Mouse (Mus musculus) brain, adult 2 months (tissue): ENCODE results near the gene Krtap4-1.
"Not testable (repeated sequence)": the region's sequence is repeated elsewhere in the genome, so short reads cannot be mapped to it uniquely, and the experiment has no call there.

Experiments
- DNase-seq: peaks from one replicate; pipeline ENCODE4 v3.0.0; 2011; ENCODE audit warnings: low read depth, low spot score

Gene Krtap4-1

DNA sequence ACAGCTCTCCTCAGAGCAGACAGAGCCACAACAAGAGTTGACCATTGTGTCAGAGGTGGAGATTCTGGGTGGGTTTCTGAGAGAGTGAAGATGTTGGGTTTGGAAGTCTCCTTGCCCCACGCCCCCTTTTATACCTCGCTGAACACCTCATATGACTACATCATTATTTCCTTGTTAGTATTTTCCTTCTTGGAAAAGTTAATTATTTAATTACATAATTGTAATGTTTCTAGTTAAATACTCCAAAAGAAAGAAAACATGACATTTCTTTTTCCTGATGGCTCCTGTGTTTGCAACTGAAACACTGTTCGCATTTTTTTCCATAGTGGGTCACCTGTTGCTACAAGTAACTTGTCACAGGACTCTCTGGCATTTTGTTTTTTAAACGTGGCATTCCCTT is at the start of gene Krtap4-1:
Gene Krtap4-1, minus strand, starts transcription at position 101 of the 400 bp plus-strand sequence.
- no peak for DNase-seq

DNA sequence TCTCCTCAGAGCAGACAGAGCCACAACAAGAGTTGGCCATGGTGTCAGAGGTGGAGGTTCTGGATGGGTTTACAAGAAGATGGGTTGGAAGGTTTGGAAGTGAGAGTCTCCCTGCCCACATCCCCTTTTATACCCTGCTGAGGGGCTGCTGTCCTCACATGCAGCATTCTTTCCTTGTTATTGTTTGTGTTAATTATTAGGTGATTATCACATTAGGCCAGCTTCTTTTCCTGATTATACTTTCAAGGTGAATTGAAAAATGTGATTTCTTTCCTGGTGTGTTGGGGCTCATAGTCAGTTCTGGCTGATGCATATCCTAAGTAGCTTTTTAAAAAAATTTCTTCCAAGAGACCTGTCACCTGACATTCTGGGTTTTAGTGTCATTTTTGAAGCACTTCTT is 37.8 kb upstream of the Krtap4-1 start, which contains the start of gene Krtap4-6:
Gene Krtap4-6, minus strand, starts transcription at position 101 of the 400 bp plus-strand sequence.
- no peak for DNase-seq

DNA sequence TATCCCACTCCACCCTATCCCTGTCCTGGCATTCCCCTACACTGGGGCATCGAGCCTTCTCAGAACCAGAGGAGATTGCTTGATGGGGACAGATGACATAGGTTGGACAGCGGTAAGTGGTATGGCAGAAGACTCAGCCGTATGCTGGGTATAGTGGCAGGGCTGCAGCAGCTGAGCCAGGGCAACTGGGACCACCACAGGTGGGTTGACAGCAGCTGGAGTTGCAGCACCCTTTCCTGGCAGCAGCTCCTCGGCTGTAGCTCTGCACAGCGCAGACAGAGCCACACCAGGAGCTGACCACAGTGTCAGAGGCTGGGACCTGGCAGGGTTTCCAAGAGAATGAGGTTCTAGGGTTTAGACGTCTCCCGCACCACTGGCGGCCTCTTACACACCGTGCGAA is 34.8 kb upstream of the Krtap4-1 start:
- DNase-seq, result no peak

DNA sequence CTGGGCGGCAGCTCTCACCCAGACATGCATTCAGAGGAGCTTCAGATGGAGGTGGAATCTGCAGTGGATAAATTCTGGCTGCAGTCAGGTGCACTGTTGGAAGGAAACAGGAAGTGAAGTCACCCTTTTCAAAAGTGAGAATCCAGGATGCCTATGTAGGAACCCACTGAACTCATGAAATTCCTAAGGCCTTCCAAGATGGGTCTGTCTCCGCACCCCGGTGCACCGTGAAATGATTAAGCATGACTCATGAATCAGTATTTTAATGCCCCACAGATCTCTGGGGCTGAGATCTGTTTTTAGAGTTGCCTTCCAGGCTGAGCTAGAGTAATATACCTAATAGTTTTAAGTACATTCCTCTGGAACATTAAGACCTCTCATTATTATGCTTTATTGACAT is 31.2 kb upstream of the Krtap4-1 start:
- no peak for DNase-seq

DNA sequence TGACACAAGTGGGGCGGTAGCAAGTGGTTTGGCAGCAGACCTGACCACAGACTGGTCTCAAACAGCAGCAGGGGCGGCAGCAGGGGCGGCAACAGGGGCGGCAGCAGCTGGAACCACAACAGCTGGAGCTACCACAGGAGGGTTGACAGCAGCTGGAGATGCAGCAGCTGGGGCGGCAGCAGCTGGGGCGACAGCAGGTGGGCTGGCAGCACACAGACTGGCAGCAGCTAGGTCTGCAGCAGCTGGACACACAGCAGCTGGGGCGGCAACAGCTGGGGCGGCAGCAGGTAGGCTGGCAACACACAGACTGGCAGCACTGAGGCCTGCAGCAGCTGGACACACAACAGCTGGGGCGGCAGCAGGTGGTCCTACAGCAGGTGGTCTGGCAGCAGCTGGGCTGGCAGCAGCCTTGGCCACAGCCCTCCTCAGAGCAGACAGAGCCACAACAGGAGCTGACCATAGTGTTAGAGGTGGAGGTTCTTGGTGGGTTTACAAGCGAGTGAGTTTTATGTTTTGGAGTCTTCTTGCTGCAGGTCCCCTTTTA is 30.5 kb upstream of the Krtap4-1 start, which contains the start of gene Gm11563:
Gene Gm11563, minus strand, starts transcription at position 494 of the 544 bp plus-strand sequence.
- DNase-seq, result not testable (repeated sequence)

- no peak for DNase-seq
Measured at GRCm38 (mm10) chr11:99657051-99657450, 29.0 kb upstream of the Krtap4-1 start.

DNA sequence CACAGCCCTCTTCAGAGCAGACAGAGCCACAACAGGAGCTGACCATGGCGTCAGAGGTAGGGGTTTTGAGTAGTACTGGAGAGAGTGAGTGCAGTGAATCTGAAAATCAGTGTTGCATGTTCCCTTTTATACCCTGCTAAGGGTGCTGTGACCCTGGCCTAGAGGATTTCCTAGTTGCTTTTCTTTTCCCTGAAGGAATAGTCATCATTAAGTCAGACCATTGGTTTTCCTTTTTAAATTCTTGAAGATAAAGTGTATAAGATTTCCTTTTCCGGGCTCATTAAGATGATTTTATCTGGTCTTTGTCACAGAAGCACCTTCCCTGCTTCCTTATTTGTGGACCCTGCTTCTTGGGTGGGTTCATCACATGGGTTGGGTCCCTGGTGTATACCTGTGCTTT is 22.1 kb upstream of the Krtap4-1 start, which contains the start of gene Gm11555:
Gene Gm11555, minus strand, starts transcription at position 101 of the 400 bp plus-strand sequence.
- DNase-seq, result no peak

GRCm38 (mm10) chr11:99646444-99646843 is 18.4 kb upstream of the Krtap4-1 start:
- peak; percentile 66 for DNase-seq

- DNase-seq, result peak; percentile 48
Measured at GRCm38 (mm10) chr11:99644351-99644750, 16.3 kb upstream of the Krtap4-1 start.

GRCm38 (mm10) chr11:99643635-99644139 is 15.6 kb upstream of the Krtap4-1 start, which contains the start of gene Krtap4-7:
Gene Krtap4-7, minus strand, starts transcription at chr11:99644089.
- not testable (repeated sequence) for DNase-seq

GRCm38 (mm10) chr11:99640926-99641325 is 12.9 kb upstream of the Krtap4-1 start:
- DNase-seq, result no peak

GRCm38 (mm10) chr11:99637086-99637485 is 9.0 kb upstream of the Krtap4-1 start:
- DNase-seq, result peak; percentile 72

DNA sequence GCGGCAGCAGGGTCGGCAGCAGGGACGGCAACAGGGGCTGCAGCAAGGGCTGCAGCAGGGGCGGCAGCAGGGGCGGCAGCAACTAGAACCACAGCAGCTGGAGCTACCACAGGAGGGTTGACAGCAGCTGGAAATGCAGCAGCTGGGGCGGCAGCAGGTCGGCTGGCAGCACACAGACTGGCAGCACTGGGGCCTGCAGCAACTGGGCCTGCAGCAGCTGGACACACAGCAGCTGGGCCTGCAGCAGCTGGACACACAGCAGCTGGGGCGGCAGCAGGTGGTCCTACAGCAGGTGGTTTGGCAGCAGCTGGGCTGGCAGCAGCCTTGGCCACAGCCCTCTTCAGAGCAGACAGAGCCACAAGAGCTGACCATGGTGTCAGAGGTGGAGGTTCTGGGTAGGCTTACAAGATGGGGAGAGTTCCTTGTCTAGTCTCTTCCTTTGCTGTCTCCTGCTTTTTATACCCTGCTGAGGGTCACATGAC is 6.7 kb upstream of the Krtap4-1 start, which contains the start of gene Krtap4-2:
Gene Krtap4-2, minus strand, starts transcription at position 432 of the 482 bp plus-strand sequence.
- DNase-seq, result no peak

DNA sequence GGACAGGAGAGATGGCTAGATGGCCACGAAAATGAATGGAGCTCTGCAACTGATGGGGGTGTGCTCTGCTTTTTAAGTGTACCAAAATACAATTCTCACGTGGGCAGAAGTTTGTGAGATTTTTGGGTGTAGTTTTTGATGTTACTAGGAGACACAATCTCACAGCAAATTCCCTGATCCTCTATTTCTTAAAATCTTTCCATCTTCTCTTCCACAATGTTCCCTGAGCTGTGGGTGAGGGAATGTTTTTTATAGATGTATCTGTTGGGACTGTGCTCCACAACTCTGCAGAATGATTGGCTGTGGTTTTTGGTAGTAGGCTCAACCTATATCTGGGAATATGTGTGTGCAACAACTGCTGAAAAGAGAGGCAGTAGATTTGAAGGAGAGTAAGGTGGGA is 5.3 kb upstream of the Krtap4-1 start:
- DNase-seq, result peak; percentile 71

GRCm38 (mm10) chr11:99630890-99631289 is 2.9 kb upstream of the Krtap4-1 start:
- no peak for DNase-seq

- DNase-seq, result no peak
Measured at GRCm38 (mm10) chr11:99620335-99620734, 7.7 kb downstream of the Krtap4-1 start, which contains the start of gene Gm11562. Gene Gm11562, minus strand, starts transcription at chr11:99620435.

DNA sequence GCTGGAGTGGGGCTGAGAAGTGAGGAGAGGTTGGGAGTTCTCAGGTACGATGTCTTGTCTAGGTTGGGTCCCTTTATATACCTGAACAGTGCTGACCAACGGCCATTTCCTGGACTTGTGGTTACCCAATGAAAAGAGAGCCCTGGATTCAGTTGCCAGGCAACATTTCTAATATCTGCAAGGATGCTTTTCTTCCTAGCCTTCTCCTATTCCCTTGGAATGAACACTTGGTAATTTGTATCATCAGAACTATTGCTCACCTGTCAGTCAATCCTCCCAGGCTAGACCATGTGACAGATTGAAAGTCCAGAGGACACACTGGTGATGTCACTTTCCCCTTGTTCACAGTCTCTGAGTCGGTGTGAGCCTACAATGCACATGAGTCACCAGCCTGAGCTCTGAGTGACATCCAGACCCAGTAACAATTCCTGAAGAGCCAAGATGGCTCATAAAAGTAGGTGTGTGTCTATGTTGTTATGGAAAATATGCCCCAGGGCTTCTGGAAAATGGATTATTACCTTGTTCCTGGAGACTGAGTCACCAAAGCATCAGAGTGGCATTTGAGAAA is 13.2 kb downstream of the Krtap4-1 start, which contains the start of gene Krtap2-4:
Gene Krtap2-4, minus strand, starts transcription at position 51 of the 568 bp plus-strand sequence.
- peak; percentile 43 for DNase-seq

GRCm38 (mm10) chr11:99610089-99610488 is 17.9 kb downstream of the Krtap4-1 start, which contains the start of gene Gm11937:
Gene Gm11937, minus strand, starts transcription at chr11:99610189.
- not testable (repeated sequence) for DNase-seq

DNA sequence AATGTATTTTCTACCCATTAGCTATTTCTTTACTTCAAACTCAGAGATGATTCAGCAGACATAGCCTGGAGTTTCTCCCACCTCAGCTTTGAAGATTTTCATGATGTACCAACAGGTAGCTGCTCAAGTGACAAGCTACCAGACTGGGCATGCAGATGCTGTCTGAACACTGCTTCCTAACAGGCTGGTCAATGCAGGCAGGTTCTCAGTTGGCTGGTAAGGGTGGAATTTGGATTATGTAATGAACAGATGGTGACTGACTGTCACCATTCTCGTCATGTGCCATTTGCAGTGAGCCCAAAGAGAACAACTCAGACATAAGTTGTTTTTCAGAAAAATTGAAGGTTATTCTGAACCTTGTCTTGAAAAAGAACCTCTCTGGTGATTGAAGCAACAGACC is 18.9 kb downstream of the Krtap4-1 start:
- peak; percentile 82 for DNase-seq

DNA sequence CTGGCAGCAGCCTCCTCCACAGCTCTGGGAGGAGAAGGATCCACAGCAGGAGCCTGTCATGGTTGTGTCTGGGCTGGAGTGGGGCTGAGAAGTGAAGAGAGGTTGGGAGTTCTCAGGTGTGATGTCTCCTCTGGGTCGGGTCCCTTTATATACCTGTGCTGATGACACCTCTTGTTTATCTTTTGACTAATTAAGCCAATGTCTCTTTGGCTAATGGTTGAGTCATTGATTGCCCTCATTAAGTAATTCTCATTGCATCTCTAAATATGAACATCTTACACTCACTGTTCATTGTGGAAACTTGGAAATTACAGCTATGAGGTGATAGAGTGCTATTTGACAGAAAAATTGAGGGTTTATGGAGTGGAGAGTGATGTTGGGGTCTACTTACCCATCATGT is 24.8 kb downstream of the Krtap4-1 start, which contains the start of gene Gm11938:
Gene Gm11938, minus strand, starts transcription at position 101 of the 400 bp plus-strand sequence.
- not testable (repeated sequence) for DNase-seq

GRCm38 (mm10) chr11:99597742-99598141 is 30.3 kb downstream of the Krtap4-1 start, which contains the start of gene Krtap9-3:
Gene Krtap9-3, minus strand, starts transcription at chr11:99598105.
- DNase-seq, result not testable (repeated sequence)

DNA sequence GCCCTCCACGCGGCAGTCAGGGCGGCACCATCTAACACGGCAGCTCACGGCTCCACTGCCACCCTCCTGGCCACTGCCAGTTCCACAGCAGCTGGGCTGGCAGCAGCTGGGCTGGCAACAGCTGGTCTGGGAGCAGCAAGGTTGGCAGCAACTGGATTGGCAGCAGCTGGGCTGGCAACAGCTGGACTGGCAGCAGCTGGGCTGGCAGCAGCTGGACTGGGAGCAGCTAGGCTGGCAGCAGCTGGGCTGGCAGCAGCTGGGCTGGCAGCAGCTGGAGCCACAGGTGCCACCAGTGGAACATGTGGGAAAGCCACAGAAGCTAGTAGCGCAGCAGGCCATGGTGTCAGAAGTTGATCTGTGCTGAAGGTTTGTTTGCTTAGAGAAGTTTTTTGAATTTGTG is 37.1 kb downstream of the Krtap4-1 start, which contains the start of gene Krtap1-3:
Gene Krtap1-3, minus strand, starts transcription at position 359 of the 400 bp plus-strand sequence.
- DNase-seq, result no peak
